Mouse (Mus musculus): Measurements from ENCODE around the gene Col25a1. TPM values are rescaled to one million over a fixed set of nuclear protein-coding genes. Genes with fewer than 3 reads are reported as not detected.

Gene Col25a1
- polyA plus RNA-seq (2016; fragmentation: Nextera tagmentation; extraction: Ambion mirVana): 2.3 and 2.4 TPM in 2 replicates

DNA sequence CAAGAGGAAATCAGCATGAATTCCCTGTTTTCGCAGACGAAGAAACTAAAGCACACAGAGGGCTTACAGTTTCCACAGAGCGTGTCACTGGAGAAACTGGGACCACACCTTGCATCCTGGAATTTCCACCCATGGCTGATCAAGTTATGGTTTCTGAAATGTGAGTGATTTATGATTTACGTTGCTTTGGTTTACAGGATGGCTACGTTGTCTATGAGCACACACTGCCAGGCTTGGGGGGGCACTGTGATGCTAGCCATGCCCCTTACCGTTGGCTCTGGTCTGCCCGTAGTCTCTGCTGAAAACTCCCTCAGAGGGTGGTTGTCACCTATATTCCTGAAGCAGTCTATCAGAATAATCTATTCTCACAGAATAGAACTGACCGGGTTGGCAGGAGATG lies at the start of gene Col25a1:
TSS of gene Col25a1 (plus strand) at position 301 of the 400 bp plus-strand sequence.
- Histone ChIP-seq H3K27ac (no peak within 1 kb of the TSS), H3K27me3 (ENCODE audit: poor library complexity, severe bottlenecking) (no peaks in the 10 kb centered on the region), H3K4me3 (no peak within 1 kb of the TSS), H3K36me3 (replicated peaks) (no peaks in the 10 kb centered on the region), H3K4me1 (peaks cover 5% of the 10 kb centered on the region; the same call in 1 of the 2 replicates), H3K9me3 (no peaks in the 10 kb centered on the region)
- WGBS: 95% methylated on average over 8 of the region's 8 CpGs
- DNase-seq (ENCODE audit: extremely low spot score, low spot score): no peak

- Histone ChIP-seq H3K4me3 (no peak overlapping the region), H3K36me3 (replicated peaks) (no peaks in the 10 kb centered on the region), H3K4me1 (no peaks in the 10 kb centered on the region; the same call in 1 of the 2 replicates), H3K9me3 (no peaks in the 10 kb centered on the region), H3K27me3 (ENCODE audit: poor library complexity, severe bottlenecking) (no peaks in the 10 kb centered on the region), H3K27ac (no peak overlapping the region)
- 84% methylated on average over 2 of the region's 2 CpGs for WGBS
- DNase-seq (ENCODE audit: extremely low spot score, low spot score): no peak
These were observed 48.0 kb upstream of the Col25a1 start for GRCm38 (mm10) chr3:130083312-130083711.

DNA sequence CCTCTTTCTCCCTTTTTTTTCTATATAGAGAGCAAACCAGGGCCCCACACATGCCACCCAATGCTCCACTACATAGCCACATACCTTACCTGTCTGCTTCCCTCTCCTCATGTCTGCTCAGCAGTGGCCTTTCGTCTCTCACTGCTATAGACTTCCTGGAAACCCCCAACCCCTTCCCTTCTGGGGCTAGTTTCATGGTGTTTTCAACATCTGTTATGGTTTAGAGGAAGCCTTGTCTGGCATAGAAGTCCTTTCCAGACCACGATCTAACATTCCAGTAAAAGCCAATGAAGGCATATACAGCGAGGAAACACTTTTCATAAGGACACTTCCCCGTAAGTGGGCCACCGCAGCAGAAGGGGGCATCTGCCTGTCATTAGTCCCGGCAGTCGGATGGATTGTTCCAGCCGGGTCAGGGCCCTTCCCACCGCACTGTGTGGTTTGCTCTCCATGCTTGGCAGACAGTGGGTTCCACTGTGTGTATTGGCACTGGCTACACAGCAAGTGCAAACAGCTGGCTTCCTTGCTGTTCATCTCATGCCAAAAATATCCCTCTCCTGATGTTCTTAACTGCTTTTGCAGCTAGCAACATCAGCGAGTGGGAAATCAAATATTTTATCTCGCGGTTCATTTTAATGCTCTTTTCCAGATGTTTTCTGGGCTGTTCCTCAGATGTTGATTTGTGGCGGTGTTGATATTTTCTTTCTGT lies 44.8 kb upstream of the Col25a1 start:
- DNase-seq (ENCODE audit: extremely low spot score, low spot score): no peak
- 80% methylated on average over 13 of the region's 13 CpGs for WGBS
- no peaks in the 10 kb centered on the region for H3K36me3 ChIP-seq (replicated peaks)

GRCm38 (mm10) chr3:130087466-130087865 lies 43.8 kb upstream of the Col25a1 start:
- Histone ChIP-seq H3K27me3 (ENCODE audit: poor library complexity, severe bottlenecking) (no peaks in the 10 kb centered on the region), H3K36me3 (replicated peaks) (no peaks in the 10 kb centered on the region), H3K4me3 (no peak overlapping the region), H3K9me3 (no peaks in the 10 kb centered on the region), H3K4me1 (no peaks in the 10 kb centered on the region; the same call in 1 of the 2 replicates), H3K27ac (no peak overlapping the region)
- DNase-seq (ENCODE audit: extremely low spot score, low spot score): no peak
- 83% methylated on average over 9 of the region's 9 CpGs for WGBS

More for the DNA sequence above, 44.8 kb upstream of the Col25a1 start:
- Histone ChIP-seq H3K4me3 (no peak overlapping the region), H3K9me3 (no peaks in the 10 kb centered on the region), H3K27me3 (ENCODE audit: poor library complexity, severe bottlenecking) (no peaks in the 10 kb centered on the region), H3K27ac (no peak overlapping the region), H3K4me1 (no peaks in the 10 kb centered on the region; the same call in 1 of the 2 replicates)

- H3K27ac ChIP-seq: no peak overlapping the region
- WGBS: 91% methylated on average over 9 of the region's 9 CpGs
These were observed 42.6 kb upstream of the Col25a1 start for GRCm38 (mm10) chr3:130088654-130089053.

DNA sequence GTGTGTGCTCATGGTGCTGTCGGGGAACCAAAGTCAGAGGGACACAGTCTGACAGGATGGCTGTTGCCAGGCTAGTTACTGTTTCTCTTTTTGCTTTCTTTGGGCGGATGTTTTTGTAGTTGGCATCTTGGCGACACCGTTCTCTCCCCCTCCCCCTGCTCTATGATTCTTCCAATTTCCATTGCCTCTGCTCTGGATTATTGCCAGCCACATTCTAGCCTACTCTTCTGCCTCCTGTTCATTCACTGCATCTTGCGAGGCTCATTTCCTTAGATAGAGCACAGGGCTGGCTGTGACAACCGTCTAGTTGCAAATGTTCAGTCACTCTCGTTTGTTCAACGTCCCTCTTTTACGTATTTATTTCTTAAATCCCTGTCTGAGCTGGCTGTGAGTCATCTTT lies 40.8 kb upstream of the Col25a1 start:
- Histone ChIP-seq H3K27me3 (ENCODE audit: poor library complexity, severe bottlenecking) (no peaks in the 10 kb centered on the region), H3K9me3 (no peaks in the 10 kb centered on the region), H3K36me3 (replicated peaks) (no peaks in the 10 kb centered on the region), H3K4me1 (no peaks in the 10 kb centered on the region; the same call in 1 of the 2 replicates), H3K27ac (no peak overlapping the region), H3K4me3 (no peak overlapping the region)
- DNase-seq (ENCODE audit: extremely low spot score, low spot score): no peak
- 96% methylated on average over 9 of the region's 9 CpGs for WGBS

More at GRCm38 (mm10) chr3:130088654-130089053, 42.6 kb upstream of the Col25a1 start:
- Histone ChIP-seq H3K4me3 (no peak overlapping the region), H3K4me1 (no peaks in the 10 kb centered on the region; the same call in 1 of the 2 replicates), H3K27me3 (ENCODE audit: poor library complexity, severe bottlenecking) (no peaks in the 10 kb centered on the region), H3K36me3 (replicated peaks) (no peaks in the 10 kb centered on the region), H3K9me3 (no peaks in the 10 kb centered on the region)
- no peak for DNase-seq (ENCODE audit: extremely low spot score, low spot score)

GRCm38 (mm10) chr3:130094125-130094704 lies 37.1 kb upstream of the Col25a1 start:
- no peaks in the 10 kb centered on the region for H3K27me3 ChIP-seq (ENCODE audit: poor library complexity, severe bottlenecking)
- no peaks in the 10 kb centered on the region for H3K9me3 ChIP-seq
- H3K36me3 ChIP-seq (replicated peaks): no peaks in the 10 kb centered on the region
- no peak overlapping the region for H3K27ac ChIP-seq
- no peak for DNase-seq (ENCODE audit: extremely low spot score, low spot score)
- 79% methylated on average over 5 of the region's 5 CpGs for WGBS
- no peaks in the 10 kb centered on the region for H3K4me1 ChIP-seq
- H3K4me3 ChIP-seq: no peak overlapping the region

DNA sequence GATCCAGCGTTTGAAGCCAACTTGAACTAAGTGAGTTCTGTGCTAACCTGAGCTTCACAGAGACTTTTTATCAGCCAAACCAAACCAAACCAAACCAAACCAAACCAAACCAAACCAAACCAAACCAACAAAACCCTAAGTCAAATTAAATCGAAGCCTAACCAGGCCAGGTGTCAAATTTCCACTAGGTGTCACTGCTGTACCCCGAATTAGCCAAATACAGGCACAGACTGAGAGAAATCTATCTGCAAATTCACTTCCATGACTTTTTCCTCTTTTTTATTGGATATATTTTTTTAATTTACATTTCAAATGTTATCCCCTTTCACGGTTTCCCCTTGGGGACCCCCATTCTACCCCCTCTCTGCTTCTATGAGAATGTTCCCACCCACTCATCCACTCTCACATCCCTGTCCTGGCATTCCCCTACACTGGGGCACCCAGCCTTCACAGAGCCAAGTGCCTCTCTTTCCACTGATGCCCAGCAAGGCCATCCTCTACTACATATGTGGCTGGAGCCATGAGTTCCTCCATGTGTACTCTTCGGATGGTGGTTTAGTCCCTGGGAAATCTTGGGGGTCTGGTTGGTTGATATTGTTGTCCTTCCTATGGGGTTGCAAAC lies 36.0 kb upstream of the Col25a1 start:
- Histone ChIP-seq H3K4me1 (no peaks in the 10 kb centered on the region), H3K4me3 (no peak overlapping the region), H3K36me3 (replicated peaks) (no peaks in the 10 kb centered on the region), H3K27ac (no peak overlapping the region), H3K9me3 (no peaks in the 10 kb centered on the region), H3K27me3 (ENCODE audit: poor library complexity, severe bottlenecking) (no peaks in the 10 kb centered on the region)
- peak; percentile 24 for DNase-seq (ENCODE audit: extremely low spot score, low spot score)
- WGBS: 40% methylated on average over 5 of the region's 5 CpGs

GRCm38 (mm10) chr3:130103486-130103885 lies 27.8 kb upstream of the Col25a1 start:
- no peaks in the 10 kb centered on the region for H3K36me3 ChIP-seq (replicated peaks)
- no peaks in the 10 kb centered on the region for H3K27me3 ChIP-seq (ENCODE audit: poor library complexity, severe bottlenecking)
- H3K4me1 ChIP-seq: no peaks in the 10 kb centered on the region
- no peak for DNase-seq (ENCODE audit: extremely low spot score, low spot score)
- WGBS: 74% methylated on average over 8 of the region's 8 CpGs
- no peaks in the 10 kb centered on the region for H3K9me3 ChIP-seq
- no peak overlapping the region for H3K4me3 ChIP-seq
- no peak overlapping the region for H3K27ac ChIP-seq

GRCm38 (mm10) chr3:130104471-130104870 lies 26.8 kb upstream of the Col25a1 start:
- WGBS: 87% methylated on average over 9 of the region's 9 CpGs
- no peaks in the 10 kb centered on the region for H3K4me1 ChIP-seq
- DNase-seq (ENCODE audit: extremely low spot score, low spot score): no peak
- no peaks in the 10 kb centered on the region for H3K27me3 ChIP-seq (ENCODE audit: poor library complexity, severe bottlenecking)
- H3K36me3 ChIP-seq (replicated peaks): no peaks in the 10 kb centered on the region
- no peak overlapping the region for H3K27ac ChIP-seq
- H3K4me3 ChIP-seq: no peak overlapping the region
- H3K9me3 ChIP-seq: no peaks in the 10 kb centered on the region

GRCm38 (mm10) chr3:130116886-130117285 lies 14.4 kb upstream of the Col25a1 start:
- no peak for DNase-seq (ENCODE audit: extremely low spot score, low spot score)
- 77% methylated on average over 6 of the region's 6 CpGs for WGBS
- Histone ChIP-seq H3K36me3 (replicated peaks) (no peaks in the 10 kb centered on the region), H3K4me1 (peaks cover 11% of the 10 kb centered on the region), H3K27ac (no peak overlapping the region), H3K9me3 (no peaks in the 10 kb centered on the region), H3K4me3 (no peak overlapping the region), H3K27me3 (ENCODE audit: poor library complexity, severe bottlenecking) (no peaks in the 10 kb centered on the region)

DNA sequence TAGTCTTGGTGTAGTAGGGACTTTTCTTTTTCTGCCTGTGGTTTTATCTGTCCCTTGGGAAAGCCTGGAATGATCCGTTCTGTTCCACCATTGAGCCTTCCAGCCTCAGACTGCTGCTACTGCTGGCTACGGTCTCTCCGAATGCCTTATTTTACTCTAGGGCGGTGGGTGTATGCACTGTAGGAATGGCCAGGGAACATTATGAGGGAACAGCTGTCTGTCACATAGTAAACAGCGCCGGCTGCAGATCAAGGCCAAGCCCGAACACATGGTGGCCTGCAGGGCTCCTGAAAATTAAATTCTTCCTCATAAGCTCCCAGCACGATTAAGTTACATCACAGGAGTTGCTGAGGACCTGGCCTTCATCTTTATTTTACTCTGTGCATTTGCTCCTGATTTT lies 3.5 kb upstream of the Col25a1 start:
- H3K4me3 ChIP-seq: no peak overlapping the region
- no peaks in the 10 kb centered on the region for H3K9me3 ChIP-seq
- WGBS: 91% methylated on average over 8 of the region's 8 CpGs
- peaks cover 5% of the 10 kb centered on the region; the same call in 1 of the 2 replicates for H3K4me1 ChIP-seq
- no peaks in the 10 kb centered on the region for H3K36me3 ChIP-seq (replicated peaks)
- no peak for DNase-seq (ENCODE audit: extremely low spot score, low spot score)
- H3K27ac ChIP-seq: no peak overlapping the region
- H3K27me3 ChIP-seq (ENCODE audit: poor library complexity, severe bottlenecking): no peaks in the 10 kb centered on the region

GRCm38 (mm10) chr3:130128564-130128963 lies 2.7 kb upstream of the Col25a1 start:
- 92% methylated on average over 11 of the region's 11 CpGs for WGBS

More at GRCm38 (mm10) chr3:130128564-130128963, 2.7 kb upstream of the Col25a1 start:
- no peaks in the 10 kb centered on the region for H3K27me3 ChIP-seq (ENCODE audit: poor library complexity, severe bottlenecking)
- no peaks in the 10 kb centered on the region for H3K9me3 ChIP-seq
- H3K4me1 ChIP-seq: peaks cover 5% of the 10 kb centered on the region; the same call in 1 of the 2 replicates
- H3K4me3 ChIP-seq: no peak overlapping the region
- H3K27ac ChIP-seq: no peak overlapping the region
- no peak for DNase-seq (ENCODE audit: extremely low spot score, low spot score)
- no peaks in the 10 kb centered on the region for H3K36me3 ChIP-seq (replicated peaks)
